In the genomic region with DNA sequence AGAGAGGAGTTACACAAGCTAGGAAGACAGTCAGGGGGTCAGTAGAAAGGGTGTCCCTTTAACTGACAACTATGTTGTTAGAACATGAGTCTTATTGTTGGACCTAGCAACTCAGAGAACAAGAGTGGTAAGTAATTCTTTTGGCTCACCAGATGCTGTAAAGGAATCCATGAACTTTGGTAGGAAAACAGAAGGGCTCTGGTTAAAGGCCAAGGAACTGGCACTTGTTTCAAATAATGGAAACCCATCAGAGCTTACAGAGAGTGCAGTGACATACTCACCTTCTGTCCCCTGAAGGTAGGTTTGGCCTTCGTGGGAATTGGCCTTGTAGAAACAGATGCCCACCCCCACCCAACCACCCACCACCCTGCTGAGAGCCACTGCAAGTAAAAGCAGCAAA, we compare ENCODE assay signal across 19 mouse cellular contexts.
"Had no signal": no experiment of that assay in that cellular context is flagged by ENCODE, and none has a peak within 500 bp of the region (broad histone marks: within the 10 kb centered on the region; RNA-seq: fewer than 3 reads in every experiment).

No protein-coding gene starts in this region.

- H3K4me1 ChIP-seq: intestine, embryonic 15.5 days; midbrain, embryonic 10.5 days had no signal

- H3K9ac ChIP-seq: intestine, embryonic 15.5 days; lung, embryonic 14.5 days; neural tube, embryonic 12.5 days; neural tube, embryonic 15.5 days had no signal

- H3K27ac ChIP-seq: intestine, embryonic 15.5 days; midbrain, embryonic 10.5 days; neural tube, embryonic 12.5 days; neural tube, embryonic 15.5 days; stomach, postnatal 0 days had no signal

- DNase-seq: kidney, postnatal 4 days; left cerebral cortex, postnatal 4 days; lung, embryonic 14.5 days; midbrain, embryonic 14.5 days; right cerebral cortex, adult 18-20 months; right cerebral cortex, postnatal 14 days; right cerebral cortex, postnatal 4 days; thymus, adult 2 months; thymus, postnatal 14 days; thymus, postnatal 4 days had no signal

- H3K4me3 ChIP-seq: intestine, embryonic 15.5 days; midbrain, embryonic 10.5 days; neural tube, embryonic 12.5 days; neural tube, embryonic 15.5 days had no signal

- H3K27me3 ChIP-seq: intestine, embryonic 15.5 days; megakaryocyte, embryonic 14.5 days; neural tube, embryonic 12.5 days; neural tube, embryonic 15.5 days had no signal

- H3K4me2 ChIP-seq: intestine, embryonic 15.5 days; liver, embryonic 11.5 days; lung, embryonic 14.5 days; neural tube, embryonic 12.5 days; neural tube, embryonic 15.5 days had no signal

- H3K36me3 ChIP-seq: intestine, embryonic 15.5 days; midbrain, embryonic 10.5 days; neural tube, embryonic 12.5 days; neural tube, embryonic 15.5 days had no signal

- H3K9me3 ChIP-seq: intestine, embryonic 15.5 days; megakaryocyte, embryonic 14.5 days; midbrain, embryonic 10.5 days; neural tube, embryonic 12.5 days; neural tube, embryonic 15.5 days had no signal

- ATAC-seq: hindbrain, embryonic 16.5 days; intestine, embryonic 15.5 days; lung, postnatal 0 days had no signal
